Mouse (Mus musculus) heart, embryonic 13.5 days (tissue): ENCODE results near the gene Stag2. TPM values are rescaled to one million over a fixed set of nuclear protein-coding genes. Genes with fewer than 3 reads are reported as not detected.

Experiments
- ATAC-seq: fragments of 200-750 bp; cut with Nextera tagmentation; 2 replicates; pipeline ENCODE4 v1.8.0; 2017; ENCODE audit warnings: moderate TSS enrichment; ENCODE audit not compliant: insufficient number of reproducible peaks, low FRiP score, low TSS enrichment; ENCODE audit errors: extremely low read depth
- H3K27ac ChIP-seq: fragments of 300-500 bp; sonication (generic); replicated peaks from 2 replicates; pipeline ENCODE4 v1.5.1; 2015; ENCODE audit warnings: moderate library complexity, mild to moderate bottlenecking, inconsistent platforms
- H3K27me3 ChIP-seq: fragments of 300-500 bp; sonication (generic); replicated peaks from 2 replicates; pipeline ENCODE4 v1.6.1; 2015; ENCODE audit warnings: mild to moderate bottlenecking, inconsistent platforms
- H3K36me3 ChIP-seq: fragments of 300-500 bp; sonication (generic); 2 replicates; pipeline ENCODE4 v1.6.1; 2015; ENCODE audit warnings: mild to moderate bottlenecking, inconsistent platforms
- H3K4me1 ChIP-seq: fragments of 300-500 bp; sonication (generic); 2 replicates; pipeline ENCODE4 v1.6.1; 2015; ENCODE audit warnings: inconsistent platforms
- H3K4me2 ChIP-seq: fragments of 300-500 bp; sonication (generic); 2 replicates; pipeline ENCODE4 v1.6.1; 2015; ENCODE audit warnings: inconsistent platforms, mild to moderate bottlenecking, moderate library complexity
- H3K4me3 ChIP-seq: fragments of 300-500 bp; sonication (generic); 2 replicates; pipeline ENCODE4 v1.5.1; 2015; ENCODE audit warnings: moderate library complexity, mild to moderate bottlenecking, inconsistent platforms
- H3K9ac ChIP-seq: fragments of 300-500 bp; sonication (generic); 2 replicates; pipeline ENCODE4 v1.6.1; 2015; ENCODE audit warnings: inconsistent platforms, mild to moderate bottlenecking, moderate library complexity
- H3K9me3 ChIP-seq: fragments of 300-500 bp; sonication (generic); 2 replicates; pipeline ENCODE4 v1.6.1; 2016; ENCODE audit warnings: inconsistent platforms
- WGBS: fragments of 180-500 bp; shearing (Covaris S2); methylation state at CpG from one replicate; pipeline ENCODE4 v1.1.7; 2015; ENCODE audit warnings: mixed read lengths; 5-methylcytosine and 5-hydroxymethylcytosine counted together
- polyA plus RNA-seq: library from polyadenylated mRNA; unstranded; fragments of >200 nt; fragmentation: Nextera tagmentation; extraction: Ambion mirVana; gene quantifications from 2 replicates; pipeline ENCODE4 v1.2.1, GENCODE M21; 2015

Gene Stag2
- polyA plus RNA-seq, 1 experiment from 2014 or later: 24.9 TPM

DNA sequence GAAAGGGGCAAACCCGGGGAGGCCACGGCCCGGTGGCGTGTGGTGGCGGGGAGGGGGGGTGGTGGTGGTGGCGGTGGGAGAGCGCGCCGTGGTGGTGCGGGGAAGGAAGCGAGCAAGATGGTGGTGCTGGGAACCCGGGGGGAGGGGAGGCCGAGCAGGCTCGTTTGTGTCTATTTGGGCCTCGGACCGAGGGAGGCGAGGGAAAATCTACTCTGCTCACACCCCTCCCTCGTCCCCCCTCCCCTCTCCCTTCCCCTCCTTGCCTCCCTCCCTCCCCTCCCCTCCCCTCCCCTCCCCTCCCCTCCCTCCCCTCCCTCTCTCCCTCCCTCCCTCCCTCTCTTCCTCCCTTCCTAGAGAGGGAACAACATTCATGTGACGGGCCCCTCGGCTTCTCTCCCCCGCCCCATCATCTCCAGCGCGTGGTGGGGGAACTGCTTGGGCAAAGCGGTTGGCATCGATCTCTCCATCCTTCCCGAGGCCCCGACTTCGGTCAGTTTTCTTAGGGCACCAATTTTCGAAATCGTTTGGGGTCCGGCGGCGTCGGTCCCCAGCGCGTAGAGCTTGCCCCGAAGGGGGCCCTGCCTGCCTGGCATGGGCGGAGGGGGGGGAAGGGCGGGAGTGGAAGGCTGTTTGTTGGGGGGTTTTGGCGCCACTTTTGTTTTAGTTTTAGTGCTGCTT is 1.4 kb downstream of the Stag2 start:
- peak; percentile 53; the same call in 1 of the 2 replicates for ATAC-seq
- WGBS: 9% methylated on average over 15 of the region's 40 CpGs

GRCm38 (mm10) chrX:42151024-42151754 is 2.1 kb downstream of the Stag2 start:
- H3K36me3 ChIP-seq: no peaks in the 10 kb centered on the region
- ATAC-seq: no peak
- peaks cover 9% of the 10 kb centered on the region for H3K4me1 ChIP-seq
- H3K4me3 ChIP-seq: peak overlapping the region; percentile 68
- peak overlapping the region; percentile 70 for H3K4me2 ChIP-seq
- no peaks in the 10 kb centered on the region for H3K9me3 ChIP-seq
- H3K27ac ChIP-seq: peak overlapping the region; percentile 100
- peak overlapping the region; percentile 85 for H3K9ac ChIP-seq
- 11% methylated on average over 25 of the region's 25 CpGs for WGBS
- no peaks in the 10 kb centered on the region for H3K27me3 ChIP-seq

More for the DNA sequence above, 1.4 kb downstream of the Stag2 start:
- Histone ChIP-seq H3K27ac (peak overlapping the region; percentile 100), H3K4me3 (peak overlapping the region; percentile 68), H3K4me1 (peaks cover 9% of the 10 kb centered on the region), H3K36me3 (no peaks in the 10 kb centered on the region), H3K4me2 (peak overlapping the region; percentile 70), H3K27me3 (no peaks in the 10 kb centered on the region), H3K9ac (peak overlapping the region; percentile 98), H3K9me3 (no peaks in the 10 kb centered on the region)

- Histone ChIP-seq H3K36me3 (no peaks in the 10 kb centered on the region), H3K9me3 (no peaks in the 10 kb centered on the region), H3K9ac (peak overlapping the region; percentile 85), H3K4me3 (peak overlapping the region; percentile 68), H3K27me3 (no peaks in the 10 kb centered on the region), H3K4me2 (peak overlapping the region; percentile 70), H3K27ac (peak overlapping the region; percentile 100), H3K4me1 (peaks cover 9% of the 10 kb centered on the region)
- ATAC-seq: peak; percentile 70
- 8% methylated on average over 17 of the region's 17 CpGs for WGBS
Observed at GRCm38 (mm10) chrX:42151903-42152369, 2.8 kb downstream of the Stag2 start.

GRCm38 (mm10) chrX:42153056-42153455 is 3.9 kb downstream of the Stag2 start:
- peak overlapping the region; percentile 72 for H3K9ac ChIP-seq
- H3K27ac ChIP-seq: peak overlapping the region; percentile 58
- 9% methylated on average over 4 of the region's 4 CpGs for WGBS
- H3K4me1 ChIP-seq: peaks cover 3% of the 10 kb centered on the region
- no peak for ATAC-seq
- H3K27me3 ChIP-seq: no peaks in the 10 kb centered on the region
- H3K9me3 ChIP-seq: no peaks in the 10 kb centered on the region
- H3K36me3 ChIP-seq: no peaks in the 10 kb centered on the region
- H3K4me2 ChIP-seq: peak overlapping the region; percentile 70
- peak overlapping the region; percentile 68 for H3K4me3 ChIP-seq

DNA sequence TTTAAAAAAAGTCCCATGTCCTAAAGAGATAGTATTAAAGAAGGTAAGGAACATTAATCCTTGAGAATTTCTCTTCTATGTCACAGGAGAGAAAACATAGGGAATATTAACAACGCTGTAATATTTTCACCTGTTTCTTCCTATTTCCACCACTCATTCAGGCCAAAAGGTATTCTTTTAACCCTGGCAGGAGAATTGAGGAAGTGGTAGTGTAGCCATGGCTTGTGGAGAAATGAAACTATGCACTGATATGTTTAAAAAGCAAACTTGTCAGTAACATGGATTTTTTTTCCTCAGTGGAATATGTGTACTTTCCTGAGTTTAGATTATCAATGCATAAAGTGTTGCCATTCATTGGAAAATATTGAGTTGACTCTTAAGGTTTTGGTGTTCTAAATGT is 16.3 kb downstream of the Stag2 start:
- H3K4me2 ChIP-seq: no peak overlapping the region
- no peaks in the 10 kb centered on the region for H3K36me3 ChIP-seq
- 81% methylated on average over 1 of the region's 1 CpGs for WGBS
- H3K4me1 ChIP-seq: peaks cover 6% of the 10 kb centered on the region; the same call in 1 of the 2 replicates
- no peaks in the 10 kb centered on the region for H3K9me3 ChIP-seq
- no peaks in the 10 kb centered on the region for H3K27me3 ChIP-seq
- no peak overlapping the region for H3K4me3 ChIP-seq
- no peak overlapping the region for H3K27ac ChIP-seq
- H3K9ac ChIP-seq: no peak overlapping the region
- no peak for ATAC-seq

DNA sequence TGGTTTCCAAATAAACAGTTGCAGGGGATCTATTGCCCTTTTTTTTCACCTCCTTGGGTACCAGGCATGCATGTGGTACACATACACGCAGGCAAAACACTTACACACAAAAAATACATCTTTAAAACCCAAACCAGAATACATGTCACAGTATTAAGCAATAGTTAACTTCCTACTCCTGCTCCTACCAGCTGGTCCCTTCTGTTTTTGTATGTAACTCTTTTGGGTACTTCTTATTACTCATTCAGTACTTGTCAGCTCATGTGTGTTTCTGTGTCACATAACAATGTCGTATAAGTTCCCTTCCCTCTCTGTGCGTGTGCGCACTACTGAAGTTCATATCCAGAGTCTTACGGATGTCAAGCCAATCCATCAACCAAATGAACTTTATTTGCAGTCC is 21.7 kb downstream of the Stag2 start:
- H3K36me3 ChIP-seq: no peaks in the 10 kb centered on the region
- 0 out of 2 replicates have a peak, but pooled peaks cover 5% of the 10 kb centered on the region for H3K9me3 ChIP-seq
- H3K27ac ChIP-seq: no peak overlapping the region
- no peak overlapping the region for H3K4me2 ChIP-seq
- no peak overlapping the region for H3K9ac ChIP-seq
- no peaks in the 10 kb centered on the region for H3K27me3 ChIP-seq
- peaks cover 6% of the 10 kb centered on the region; the same call in 1 of the 2 replicates for H3K4me1 ChIP-seq
- 89% methylated on average over 5 of the region's 5 CpGs for WGBS
- no peak for ATAC-seq
- no peak overlapping the region for H3K4me3 ChIP-seq

GRCm38 (mm10) chrX:42187590-42187989 is 38.5 kb downstream of the Stag2 start:
- no peaks in the 10 kb centered on the region for H3K36me3 ChIP-seq
- ATAC-seq: no peak

GRCm38 (mm10) chrX:42188825-42189426 is 39.8 kb downstream of the Stag2 start:
- Histone ChIP-seq H3K4me1 (no peaks in the 10 kb centered on the region), H3K9me3 (no peaks in the 10 kb centered on the region), H3K4me3 (no peak overlapping the region), H3K9ac (no peak overlapping the region), H3K4me2 (no peak overlapping the region), H3K36me3 (no peaks in the 10 kb centered on the region), H3K27me3 (no peaks in the 10 kb centered on the region), H3K27ac (no peak overlapping the region)
- ATAC-seq: no peak
- 86% methylated on average over 2 of the region's 2 CpGs for WGBS

More at GRCm38 (mm10) chrX:42187590-42187989, 38.5 kb downstream of the Stag2 start:
- H3K4me1 ChIP-seq: no peaks in the 10 kb centered on the region
- H3K4me2 ChIP-seq: no peak overlapping the region
- no peak overlapping the region for H3K27ac ChIP-seq
- WGBS: 60% methylated on average over 3 of the region's 3 CpGs
- H3K9ac ChIP-seq: no peak overlapping the region
- H3K27me3 ChIP-seq: no peaks in the 10 kb centered on the region
- H3K9me3 ChIP-seq: no peaks in the 10 kb centered on the region
- no peak overlapping the region for H3K4me3 ChIP-seq

DNA sequence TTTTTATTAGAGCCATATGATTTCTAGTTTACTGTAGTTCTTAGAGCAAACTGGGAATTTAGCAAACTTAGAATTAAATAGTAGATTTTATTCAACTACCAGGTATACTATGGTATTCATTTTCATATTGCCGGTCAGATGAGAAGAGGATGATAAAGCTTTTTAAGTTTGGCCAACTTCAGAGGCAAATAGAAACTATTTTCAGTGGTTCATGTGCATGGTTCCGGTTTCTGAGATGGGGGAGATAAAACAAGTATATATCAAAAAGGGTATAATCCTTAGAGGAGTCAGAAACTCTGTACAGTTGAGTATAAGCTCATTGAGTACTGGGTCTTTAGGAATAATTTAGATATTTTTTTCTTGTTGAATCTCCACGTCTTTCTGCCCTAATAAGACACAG is 45.5 kb downstream of the Stag2 start:
- 79% methylated on average over 3 of the region's 3 CpGs for WGBS
- Histone ChIP-seq H3K4me1 (no peaks in the 10 kb centered on the region), H3K27ac (no peak overlapping the region), H3K27me3 (no peaks in the 10 kb centered on the region), H3K9ac (no peak overlapping the region), H3K9me3 (no peaks in the 10 kb centered on the region), H3K36me3 (no peaks in the 10 kb centered on the region), H3K4me3 (no peak overlapping the region), H3K4me2 (no peak overlapping the region)
- no peak for ATAC-seq

GRCm38 (mm10) chrX:42202482-42202881 is 53.4 kb downstream of the Stag2 start:
- no peak for ATAC-seq
- H3K4me2 ChIP-seq: no peak overlapping the region
- H3K4me1 ChIP-seq: no peaks in the 10 kb centered on the region
- no peak overlapping the region for H3K27ac ChIP-seq
- no peak overlapping the region for H3K4me3 ChIP-seq
- H3K36me3 ChIP-seq: peaks cover 23% of the 10 kb centered on the region
- no peak overlapping the region for H3K9ac ChIP-seq
- H3K27me3 ChIP-seq: no peaks in the 10 kb centered on the region
- 81% methylated on average over 4 of the region's 4 CpGs for WGBS
- H3K9me3 ChIP-seq: no peaks in the 10 kb centered on the region

- H3K36me3 ChIP-seq: peaks cover 10% of the 10 kb centered on the region; the same call in 1 of the 2 replicates
- ATAC-seq: no peak
- H3K9me3 ChIP-seq: no peaks in the 10 kb centered on the region
- H3K4me3 ChIP-seq: no peak overlapping the region
- H3K27ac ChIP-seq: no peak overlapping the region
- H3K9ac ChIP-seq: no peak overlapping the region
- H3K27me3 ChIP-seq: no peaks in the 10 kb centered on the region
- no peaks in the 10 kb centered on the region for H3K4me1 ChIP-seq
- 95% methylated on average over 1 of the region's 1 CpGs for WGBS
- no peak overlapping the region for H3K4me2 ChIP-seq
Observed at GRCm38 (mm10) chrX:42215742-42216141, 66.6 kb downstream of the Stag2 start.
